Mouse (Mus musculus) stomach, postnatal 0 days (tissue): ENCODE measurements around the gene Krtap28-10.

ENCODE experiments used
- CTCF ChIP-seq: IDR thresholded peaks from 2 replicates; pipeline ENCODE4 v1.5.1; 2016; ENCODE audit warnings: antibody characterized with exemption, low read depth, mild to moderate bottlenecking, moderate library complexity
- EP300 ChIP-seq: optimal IDR thresholded peaks from 2 replicates; pipeline ENCODE3; 2016; ENCODE audit warnings: antibody characterized with exemption

DNA sequence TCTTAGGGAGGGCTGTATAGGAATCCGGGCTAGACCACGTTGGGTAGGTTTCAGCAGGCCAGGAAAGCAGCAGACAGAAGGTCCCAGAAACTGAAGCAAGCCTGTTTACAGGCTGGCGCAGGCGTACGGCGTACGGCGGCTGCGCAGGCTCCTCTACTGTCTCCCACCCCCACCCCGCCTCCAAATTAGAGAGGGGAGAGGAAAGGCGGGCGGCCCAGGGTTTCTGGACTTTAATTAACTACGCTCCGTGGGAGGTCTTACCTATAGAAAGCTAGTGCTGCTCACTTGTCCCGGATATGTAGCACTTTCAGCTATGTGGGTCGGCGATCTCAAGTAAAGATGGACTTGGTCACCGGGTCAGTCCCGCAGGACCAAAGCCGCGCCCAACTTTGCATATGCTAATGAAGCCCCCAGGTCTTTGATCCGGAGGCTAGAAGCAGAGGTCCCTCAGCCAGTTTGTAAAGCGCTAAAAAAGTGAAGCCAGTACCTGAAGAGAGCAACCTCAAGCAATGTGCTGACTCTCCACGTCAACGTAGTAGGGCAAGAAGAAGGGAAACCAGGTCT lies 4.1 kb downstream of the Krtap28-10 start, which contains the start of gene Slc19a3:
- TF ChIP-seq EP300 (no peak), CTCF (no peak)
